Mouse (Mus musculus) stomach, postnatal 0 days (tissue): ENCODE measurements around the gene Gpx4. TPM values are rescaled to one million over a fixed set of nuclear protein-coding genes. Genes with fewer than 3 reads are reported as not detected.

Experiments used
- ATAC-seq: fragments of 200-750 bp; cut with Nextera tagmentation; 2 replicates; pipeline ENCODE4 v1.8.0; 2017; ENCODE audit not compliant: low FRiP score, low TSS enrichment
- DNase-seq: peaks from one replicate; pipeline ENCODE4 v3.0.0-alpha.2; 2016; ENCODE audit warnings: low spot score
- H3K27ac ChIP-seq: fragments of 300-500 bp; sonication (generic); replicated peaks from 2 replicates; pipeline ENCODE4 v1.5.1; 2014; ENCODE audit warnings: mild to moderate bottlenecking, control low read depth
- H3K27me3 ChIP-seq: fragments of 300-500 bp; sonication (generic); 2 replicates; pipeline ENCODE4 v1.6.1; 2014; ENCODE audit warnings: low read length; ENCODE audit not compliant: control insufficient read depth, insufficient read depth
- H3K36me3 ChIP-seq: fragments of 300-500 bp; sonication (generic); 2 replicates; pipeline ENCODE4 v1.6.1; 2014; ENCODE audit warnings: low read length, mixed read lengths; ENCODE audit not compliant: control insufficient read depth, insufficient read depth
- H3K4me1 ChIP-seq: fragments of 300-500 bp; sonication (generic); replicated peaks from 2 replicates; pipeline ENCODE4 v1.6.1; 2014; ENCODE audit warnings: antibody characterized with exemption; ENCODE audit not compliant: control insufficient read depth, insufficient read depth
- H3K4me2 ChIP-seq: fragments of 300-500 bp; sonication (generic); replicated peaks from 2 replicates; pipeline ENCODE4 v1.6.1; 2014; ENCODE audit warnings: low read depth, mild to moderate bottlenecking, control low read depth, moderate library complexity
- H3K4me3 ChIP-seq: fragments of 300-500 bp; sonication (generic); 2 replicates; pipeline ENCODE4 v1.5.1; 2014; ENCODE audit warnings: low read depth, low read length, control low read depth
- H3K9ac ChIP-seq: fragments of 300-500 bp; sonication (generic); 2 replicates; pipeline ENCODE4 v1.6.1; 2014; ENCODE audit warnings: mild to moderate bottlenecking, low read length, control low read depth, mixed read lengths
- H3K9me3 ChIP-seq: fragments of 300-500 bp; sonication (generic); 2 replicates; pipeline ENCODE4 v1.6.1; 2016; ENCODE audit warnings: low read length; ENCODE audit not compliant: control insufficient read depth
- CTCF ChIP-seq: IDR thresholded peaks from 2 replicates; pipeline ENCODE4 v1.5.1; 2016; ENCODE audit warnings: antibody characterized with exemption, low read depth, mild to moderate bottlenecking, moderate library complexity
- EP300 ChIP-seq: optimal IDR thresholded peaks from 2 replicates; pipeline ENCODE3; 2016; ENCODE audit warnings: antibody characterized with exemption
- WGBS: fragments of 180-500 bp; shearing (Covaris S2); extraction: QIAGEN DNeasy Blood & Tissue Kit; methylation state at CpG from one replicate; pipeline ENCODE4 v1.1.7; 2014; 5-methylcytosine and 5-hydroxymethylcytosine counted together
- polyA plus RNA-seq: library from polyadenylated mRNA; unstranded; fragments of >200 nt; fragmentation: Nextera tagmentation; extraction: Ambion mirVana; gene quantifications from 2 replicates; pipeline ENCODE4 v1.2.1, GENCODE M21; 2015

Gpx4 gene
- polyA plus RNA-seq, 1 experiment from 2014 or later, result 435 TPM

DNA sequence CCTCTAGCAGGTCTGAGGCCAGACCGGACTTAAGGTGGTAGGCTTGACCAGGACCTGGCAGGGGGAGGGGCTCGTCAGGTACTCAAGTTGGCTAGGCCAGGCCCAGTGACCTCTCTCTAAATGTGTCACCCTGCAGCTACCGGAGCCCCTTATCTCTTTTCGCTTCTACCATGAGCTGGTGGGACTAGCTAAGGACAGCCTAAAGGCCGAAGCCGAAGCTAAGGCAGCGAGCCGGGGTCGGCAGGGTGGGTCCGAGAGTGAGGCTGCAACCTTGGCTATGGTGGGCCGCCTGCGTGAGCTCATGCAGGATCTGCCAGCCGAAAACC is 18.5 kb upstream of the Gpx4 start:
- TF ChIP-seq CTCF (no peak), EP300 (no peak)
- WGBS, result 90% methylated on average over 13 of the region's 13 CpGs
- Histone ChIP-seq H3K27ac (no peak overlapping the region), H3K9me3 (no peaks in the 10 kb centered on the region), H3K4me2 (no peak overlapping the region), H3K9ac (no peak overlapping the region), H3K27me3 (no peaks in the 10 kb centered on the region), H3K36me3 (no peaks in the 10 kb centered on the region), H3K4me1 (peaks cover 8% of the 10 kb centered on the region; the same call in 1 of the 2 replicates), H3K4me3 (no peak overlapping the region)
- ATAC-seq, result no peak
- no peak for DNase-seq

DNA sequence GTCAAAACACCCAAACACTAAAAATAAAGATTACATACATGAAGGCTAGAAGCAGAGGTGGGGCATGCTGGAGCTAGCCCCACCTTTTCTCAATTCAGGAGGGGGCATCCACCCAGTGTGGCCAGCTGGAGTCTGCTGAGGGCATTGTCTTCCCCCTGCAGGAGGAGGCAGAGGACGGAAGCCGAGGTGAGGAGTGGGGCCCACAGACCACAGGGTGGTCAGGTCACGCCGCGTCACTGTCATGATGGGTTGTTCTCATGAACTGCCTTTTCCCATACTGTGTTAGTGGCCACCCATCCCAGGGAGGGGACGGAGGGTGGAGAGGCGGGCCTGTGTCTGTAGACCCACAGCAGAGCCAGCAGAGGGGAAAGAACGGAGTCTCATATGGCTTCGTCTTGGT is 16.8 kb upstream of the Gpx4 start:
- DNase-seq (no peak), ATAC-seq (no peak)
- Histone ChIP-seq H3K36me3 (peaks cover 1% of the 10 kb centered on the region; the same call in 1 of the 2 replicates), H3K9ac (no peak overlapping the region), H3K27ac (no peak overlapping the region), H3K4me1 (peaks cover 10% of the 10 kb centered on the region; the same call in 1 of the 2 replicates), H3K4me3 (no peak overlapping the region), H3K9me3 (no peaks in the 10 kb centered on the region), H3K4me2 (no peak overlapping the region), H3K27me3 (no peaks in the 10 kb centered on the region)
- no peak for TF ChIP-seq EP300
- TF ChIP-seq CTCF, result no peak
- 93% methylated on average over 9 of the region's 9 CpGs for WGBS

DNA sequence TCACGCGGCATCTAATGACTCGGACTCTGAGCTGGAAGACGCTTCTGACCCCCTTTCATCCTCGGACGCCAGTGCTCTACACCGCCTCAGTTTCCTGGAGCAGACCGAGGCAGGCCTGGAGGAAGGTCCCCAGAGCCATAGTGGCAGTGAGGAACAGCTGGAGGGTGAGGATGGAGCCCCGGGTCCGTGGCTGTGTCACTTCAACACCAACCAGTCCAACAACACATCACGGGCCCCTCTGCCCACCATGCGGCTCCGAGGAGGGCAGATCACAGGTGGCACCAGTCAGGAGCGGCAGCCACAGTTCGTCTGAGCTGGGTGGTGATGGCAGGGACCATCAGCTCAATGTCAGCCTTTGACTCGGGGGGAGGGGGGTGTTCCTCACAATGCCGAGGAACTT is 16.2 kb upstream of the Gpx4 start:
- Histone ChIP-seq H3K27me3 (no peaks in the 10 kb centered on the region), H3K4me2 (no peak overlapping the region), H3K9ac (no peak overlapping the region), H3K36me3 (peaks cover 4% of the 10 kb centered on the region; the same call in 1 of the 2 replicates), H3K4me1 (peaks cover 10% of the 10 kb centered on the region; the same call in 1 of the 2 replicates), H3K4me3 (no peak overlapping the region), H3K27ac (no peak overlapping the region), H3K9me3 (no peaks in the 10 kb centered on the region)
- no peak for ATAC-seq
- WGBS, result 85% methylated on average over 17 of the region's 17 CpGs
- no peak for TF ChIP-seq CTCF
- no peak for TF ChIP-seq EP300
- no peak for DNase-seq

DNA sequence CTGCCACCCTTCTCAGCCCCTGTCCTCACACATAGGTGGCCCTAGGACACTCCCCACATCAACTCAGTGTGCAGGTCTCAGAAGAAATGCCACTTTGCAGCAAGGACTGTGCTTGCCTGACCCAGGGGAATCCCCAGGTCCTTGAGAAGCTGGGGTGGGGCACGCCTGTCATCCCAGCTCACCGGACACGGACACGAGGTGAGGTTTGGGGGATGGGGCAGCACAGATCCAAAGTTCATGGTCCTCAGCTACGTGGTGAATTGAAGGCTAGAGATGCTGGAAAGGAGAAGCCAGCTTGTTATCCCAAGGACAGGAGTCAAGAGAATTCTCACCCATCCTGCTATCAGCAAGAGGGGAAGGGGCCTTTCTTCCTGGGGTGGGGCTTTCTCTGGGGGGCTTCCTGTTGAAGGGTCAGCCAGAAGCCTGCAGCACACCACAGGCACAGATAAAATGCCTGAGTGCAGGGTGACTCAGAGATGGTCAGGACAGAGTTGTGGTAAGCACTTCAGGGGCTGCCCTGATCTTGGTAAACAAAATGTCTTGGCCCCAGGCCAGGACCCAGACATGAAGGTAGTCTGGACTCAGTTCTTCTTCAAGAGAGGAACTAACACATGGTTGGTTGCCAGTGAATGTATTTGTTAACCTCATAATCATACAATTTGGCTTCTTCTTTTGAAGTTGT is 14.0 kb upstream of the Gpx4 start:
- Histone ChIP-seq H3K9ac (0 out of 2 replicates have a peak overlapping the region, but pooled peaks have one; percentile 35), H3K9me3 (no peaks in the 10 kb centered on the region), H3K4me2 (peak overlapping the region; percentile 3; the same call in 1 of the 2 replicates), H3K4me3 (no peak overlapping the region), H3K36me3 (peaks cover 18% of the 10 kb centered on the region), H3K4me1 (peaks cover 10% of the 10 kb centered on the region; the same call in 1 of the 2 replicates), H3K27me3 (no peaks in the 10 kb centered on the region), H3K27ac (peak overlapping the region; percentile 85)
- ATAC-seq (peak; percentile 38), DNase-seq (peak; percentile 53)
- TF ChIP-seq EP300 (no peak), CTCF (no peak)
- 27% methylated on average over 5 of the region's 5 CpGs for WGBS

DNA sequence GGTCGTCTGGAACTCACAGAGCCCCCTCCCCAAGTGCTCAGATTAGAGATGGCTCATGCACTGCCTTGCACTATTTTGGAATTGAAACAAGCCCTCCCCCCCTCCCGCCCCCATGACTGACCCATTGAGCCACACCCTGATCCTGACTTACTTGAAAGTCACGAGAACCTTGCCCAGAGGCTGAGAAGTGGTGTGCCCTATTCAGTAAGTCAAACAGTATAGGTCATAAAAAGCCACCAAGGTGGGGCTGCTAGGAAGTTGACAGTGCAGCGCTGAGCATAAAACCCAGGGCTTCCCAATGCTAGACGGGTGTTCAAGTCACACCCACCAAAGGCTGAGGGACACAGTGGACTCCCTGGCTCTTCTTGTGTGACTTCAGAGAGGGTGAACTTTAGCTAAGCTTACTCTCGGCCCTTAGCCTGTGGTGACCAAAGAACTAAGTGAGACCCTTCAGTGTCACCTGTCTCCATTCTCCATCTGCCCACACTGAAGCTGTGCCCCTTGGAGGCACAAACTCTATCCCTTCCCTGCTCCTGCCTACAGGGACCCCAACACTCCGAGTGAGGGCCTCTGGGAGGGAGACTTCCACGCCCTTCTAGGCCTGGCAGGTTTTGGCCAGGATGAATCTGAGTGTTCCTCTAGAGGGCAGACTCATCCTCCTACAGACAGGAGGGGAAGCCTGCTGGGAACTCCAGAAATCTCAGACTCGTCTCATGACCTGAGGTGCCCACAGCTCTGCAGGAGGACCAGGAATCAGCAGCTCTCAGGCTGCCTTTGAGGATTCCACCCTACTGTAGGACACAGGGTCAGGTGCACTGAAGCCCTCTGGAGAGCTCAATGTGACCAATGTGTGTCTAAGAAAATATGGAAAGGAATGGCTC is 13.2 kb upstream of the Gpx4 start:
- peaks cover 14% of the 10 kb centered on the region; the same call in 1 of the 2 replicates for H3K4me1 ChIP-seq
- H3K36me3 ChIP-seq, result peaks cover 18% of the 10 kb centered on the region
- ATAC-seq (peak; percentile 55), DNase-seq (peak; percentile 56)
- no peaks in the 10 kb centered on the region for H3K27me3 ChIP-seq
- peak overlapping the region; percentile 23; the same call in 1 of the 2 replicates for H3K9ac ChIP-seq
- H3K27ac ChIP-seq, result peak overlapping the region; percentile 85
- 23% methylated on average over 9 of the region's 9 CpGs for WGBS
- no peaks in the 10 kb centered on the region for H3K9me3 ChIP-seq
- no peak overlapping the region for H3K4me3 ChIP-seq
- peak; percentile 79 for TF ChIP-seq CTCF
- TF ChIP-seq EP300, result no peak
- H3K4me2 ChIP-seq, result peak overlapping the region; percentile 3; the same call in 1 of the 2 replicates
